Mouse (Mus musculus) embryonic facial prominence, embryonic 15.5 days (tissue): Measurements from ENCODE around the gene Cxcl16. TPM values are rescaled to one million over a fixed set of nuclear protein-coding genes. Genes with fewer than 3 reads are reported as not detected.
"Not testable (repeated sequence)": the region's sequence is repeated elsewhere in the genome, so short reads cannot be mapped to it uniquely, and the experiment has no call there.

Experiments
- ATAC-seq: fragments of 200-750 bp; cut with Nextera tagmentation; 2 replicates; pipeline ENCODE4 v1.8.0; 2017; ENCODE audit warnings: low read depth, moderate TSS enrichment; ENCODE audit not compliant: insufficient number of reproducible peaks, low FRiP score, low TSS enrichment
- H3K27ac ChIP-seq: fragments of 300-500 bp; sonication (generic); replicated peaks from 2 replicates; pipeline ENCODE4 v1.5.1; 2015; ENCODE audit warnings: mild to moderate bottlenecking, inconsistent platforms
- H3K27me3 ChIP-seq: fragments of 300-500 bp; sonication (generic); 2 replicates; pipeline ENCODE4 v1.6.1; 2015; ENCODE audit warnings: inconsistent platforms
- H3K36me3 ChIP-seq: fragments of 300-500 bp; sonication (generic); 2 replicates; pipeline ENCODE4 v1.6.1; 2015; ENCODE audit warnings: mild to moderate bottlenecking, inconsistent platforms
- H3K4me1 ChIP-seq: fragments of 300-500 bp; sonication (generic); 2 replicates; pipeline ENCODE4 v1.6.1; 2015; ENCODE audit warnings: inconsistent platforms
- H3K4me2 ChIP-seq: fragments of 300-500 bp; sonication (generic); replicated peaks from 2 replicates; pipeline ENCODE4 v1.6.1; 2015; ENCODE audit warnings: mild to moderate bottlenecking, inconsistent platforms
- H3K4me3 ChIP-seq: fragments of 300-500 bp; sonication (generic); replicated peaks from 2 replicates; pipeline ENCODE4 v1.5.1; 2015; ENCODE audit warnings: mild to moderate bottlenecking, inconsistent platforms
- H3K9ac ChIP-seq: fragments of 300-500 bp; sonication (generic); 2 replicates; pipeline ENCODE4 v1.6.1; 2015; ENCODE audit warnings: inconsistent platforms
- H3K9me3 ChIP-seq: fragments of 300-500 bp; sonication (generic); replicated peaks from 2 replicates; pipeline ENCODE4 v1.6.1; 2016; ENCODE audit warnings: inconsistent platforms
- WGBS: fragments of 180-500 bp; shearing (Covaris S2); methylation state at CpG from one replicate; pipeline ENCODE4 v1.1.7; 2015; 5-methylcytosine and 5-hydroxymethylcytosine counted together
- polyA plus RNA-seq: library from polyadenylated mRNA; unstranded; fragments of >200 nt; fragmentation: Nextera tagmentation; extraction: Ambion mirVana; gene quantifications from 2 replicates; pipeline ENCODE4 v1.2.1, GENCODE M21; 2015

The Cxcl16 gene
- polyA plus RNA-seq, 1 experiment from 2014 or later = 4.5 TPM

DNA sequence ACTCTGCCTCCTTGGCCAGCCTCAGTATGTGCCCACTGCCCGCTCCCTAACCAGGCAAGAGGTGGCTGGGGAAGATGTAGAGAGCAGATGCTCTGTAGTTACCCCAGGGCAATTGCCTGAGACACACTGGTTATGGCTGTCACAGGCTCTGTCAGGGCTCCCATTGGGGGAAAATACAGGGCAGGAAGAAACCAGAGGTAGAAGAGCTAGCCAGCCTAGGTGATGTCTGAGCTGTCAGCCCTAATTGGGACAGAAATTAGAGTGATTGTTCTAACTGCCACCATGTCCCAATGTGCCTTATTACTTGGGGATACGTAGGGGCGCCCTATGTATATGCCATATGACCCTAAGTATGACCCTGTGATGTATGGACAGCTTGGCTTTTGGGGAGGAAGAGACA is 25.8 kb downstream of the Cxcl16 start:
- no peaks in the 10 kb centered on the region for H3K27me3 ChIP-seq
- no peak for ATAC-seq
- H3K4me3 ChIP-seq = peak overlapping the region; percentile 83; the same call in 1 of the 2 replicates
- 88% methylated on average over 3 of the region's 3 CpGs for WGBS
- H3K27ac ChIP-seq = no peak overlapping the region
- peaks cover 26% of the 10 kb centered on the region for H3K4me1 ChIP-seq
- no peak overlapping the region for H3K9ac ChIP-seq
- peaks cover 24% of the 10 kb centered on the region for H3K36me3 ChIP-seq
- no peaks in the 10 kb centered on the region for H3K9me3 ChIP-seq
- H3K4me2 ChIP-seq = peak overlapping the region; percentile 75

DNA sequence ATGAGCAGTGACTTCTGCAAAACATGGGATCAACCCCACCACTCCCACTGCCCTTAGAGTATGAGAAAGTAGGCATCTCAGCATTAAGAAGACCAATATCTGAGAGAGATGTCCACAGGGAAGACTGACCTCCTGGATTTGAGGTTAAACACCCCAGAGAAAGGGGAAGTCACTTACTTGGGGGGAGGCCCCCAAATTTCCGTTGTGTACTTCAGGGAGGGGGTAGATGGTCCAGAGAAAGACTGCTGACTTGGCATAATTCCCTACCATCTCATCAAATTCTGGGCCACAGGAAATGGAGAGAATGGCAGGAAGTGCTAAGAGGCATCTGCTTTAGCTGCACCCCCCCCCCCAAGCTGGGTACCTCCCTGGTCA is 26.2 kb downstream of the Cxcl16 start:
- Histone ChIP-seq H3K4me2 (peak overlapping the region; percentile 75), H3K9me3 (no peaks in the 10 kb centered on the region), H3K36me3 (peaks cover 21% of the 10 kb centered on the region), H3K4me3 (peak overlapping the region; percentile 83), H3K4me1 (peaks cover 26% of the 10 kb centered on the region), H3K9ac (peak overlapping the region; percentile 82), H3K27me3 (no peaks in the 10 kb centered on the region), H3K27ac (no peak overlapping the region)
- ATAC-seq = no peak
- 45% methylated on average over 1 of the region's 1 CpGs for WGBS

DNA sequence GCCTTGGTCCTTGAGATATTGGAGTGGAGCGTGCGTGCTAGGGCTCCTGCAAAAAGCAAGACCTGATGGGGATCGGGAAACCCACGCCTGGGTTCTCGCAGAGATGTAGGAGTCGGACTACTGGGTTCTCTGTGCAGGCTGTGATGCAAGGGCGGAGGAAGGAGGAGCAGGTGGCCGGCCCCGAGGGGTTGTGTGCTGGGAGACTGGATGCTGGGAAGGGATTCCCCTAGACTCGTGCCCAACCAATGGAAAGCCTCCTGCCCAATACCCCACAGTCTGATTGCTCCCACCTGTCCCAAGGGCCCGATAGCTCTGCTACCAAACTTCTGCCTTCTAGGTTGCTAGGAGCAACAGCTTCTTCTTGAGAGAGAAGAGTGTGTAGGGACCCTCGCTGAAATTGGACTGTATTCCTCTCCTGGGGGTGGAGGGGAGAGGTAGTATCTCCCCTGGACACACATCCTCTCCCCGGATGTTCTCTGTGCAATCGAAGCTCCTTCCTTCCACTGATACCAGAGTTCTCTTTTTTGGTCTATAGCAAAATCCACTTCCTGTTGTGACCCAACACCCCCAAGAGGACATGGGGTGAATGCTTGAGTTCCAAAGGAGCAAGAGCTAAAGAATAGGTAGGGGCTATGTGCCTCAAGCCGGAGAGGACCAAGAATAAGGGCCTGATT is 26.8 kb downstream of the Cxcl16 start:
- Histone ChIP-seq H3K9ac (peak overlapping the region; percentile 82), H3K36me3 (peaks cover 18% of the 10 kb centered on the region), H3K9me3 (no peaks in the 10 kb centered on the region), H3K4me2 (peak overlapping the region; percentile 75), H3K4me3 (peak overlapping the region; percentile 83), H3K27me3 (no peaks in the 10 kb centered on the region), H3K4me1 (peaks cover 26% of the 10 kb centered on the region), H3K27ac (peak overlapping the region; percentile 88)
- 5% methylated on average over 15 of the region's 15 CpGs for WGBS
- ATAC-seq = peak; percentile 44

DNA sequence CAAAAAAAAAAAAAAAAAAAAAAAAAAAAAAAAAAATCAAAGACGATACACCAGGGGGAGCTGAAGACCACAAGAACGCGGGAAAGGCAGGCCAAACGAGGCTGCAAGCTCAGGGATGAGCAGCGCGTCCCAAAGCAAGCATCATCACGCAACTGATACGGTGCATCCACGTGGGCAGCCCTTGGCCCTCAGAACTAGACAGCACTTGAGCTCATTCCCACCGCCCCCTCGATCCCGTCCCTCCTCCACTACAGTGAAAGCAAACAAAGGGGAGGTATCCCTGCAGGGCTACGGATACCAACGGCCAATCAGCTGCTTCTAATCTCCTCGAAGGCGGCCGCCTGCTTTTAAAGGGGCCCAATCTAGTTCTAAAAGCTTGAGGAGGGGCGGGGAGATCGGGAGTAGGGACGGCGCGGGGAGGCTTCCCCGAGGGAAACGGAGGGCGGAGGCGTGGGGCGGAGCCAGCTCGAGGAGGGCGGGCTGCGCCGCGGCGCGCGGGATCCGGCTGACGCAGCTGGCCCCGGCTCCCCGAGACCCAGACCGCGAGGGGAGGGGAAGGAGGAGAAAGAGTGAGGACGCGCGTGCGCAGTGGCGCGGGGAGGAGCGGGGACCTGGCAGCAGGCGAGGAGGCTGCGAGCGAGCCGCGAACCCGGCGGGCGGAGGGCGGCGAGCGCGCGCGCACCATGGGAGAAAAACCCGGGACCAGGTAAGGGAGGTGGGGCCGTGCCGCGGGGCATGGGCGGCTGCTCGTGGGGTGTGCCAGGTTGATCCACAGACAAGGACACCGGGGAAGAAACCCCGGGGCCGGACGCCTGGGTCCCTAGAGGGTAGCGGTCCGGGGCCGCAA is 27.5 kb downstream of the Cxcl16 start, which contains the start of gene Arrb2:
Gene Arrb2, plus strand, starts transcription at position 588 of the 847 bp plus-strand sequence.
- peaks cover 26% of the 10 kb centered on the region for H3K4me1 ChIP-seq
- under 1% methylated on average over 75 of the region's 75 CpGs for WGBS
- ATAC-seq = peak; percentile 95
- H3K4me2 ChIP-seq = peak within 1 kb of the TSS; percentile 75
- no peaks in the 10 kb centered on the region for H3K27me3 ChIP-seq
- peak within 1 kb of the TSS; percentile 83 for H3K4me3 ChIP-seq
- peak within 1 kb of the TSS; percentile 88 for H3K27ac ChIP-seq
- H3K36me3 ChIP-seq = peaks cover 10% of the 10 kb centered on the region; the same call in 1 of the 2 replicates
- no peaks in the 10 kb centered on the region for H3K9me3 ChIP-seq
- H3K9ac ChIP-seq = peak within 1 kb of the TSS; percentile 82

DNA sequence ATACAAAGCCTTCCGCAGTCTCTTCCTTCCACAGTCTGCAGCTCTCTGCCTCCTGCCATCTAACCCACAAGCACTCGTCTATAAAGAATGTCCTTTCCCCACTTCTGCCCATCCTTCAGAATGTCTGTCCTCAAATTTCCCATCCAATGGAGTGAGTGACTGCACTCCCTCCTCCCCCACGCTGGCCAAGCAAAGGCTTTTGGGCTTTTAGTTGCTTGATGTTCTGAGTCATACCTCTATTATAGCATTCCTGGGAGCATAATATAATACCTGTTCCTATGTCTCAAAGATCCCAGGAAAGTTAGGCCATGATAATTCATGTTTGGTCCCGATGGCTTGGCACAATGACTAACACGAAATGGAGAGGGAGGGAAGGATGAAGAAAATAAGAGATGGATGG is 28.2 kb downstream of the Cxcl16 start:
- H3K9me3 ChIP-seq = no peaks in the 10 kb centered on the region

DNA sequence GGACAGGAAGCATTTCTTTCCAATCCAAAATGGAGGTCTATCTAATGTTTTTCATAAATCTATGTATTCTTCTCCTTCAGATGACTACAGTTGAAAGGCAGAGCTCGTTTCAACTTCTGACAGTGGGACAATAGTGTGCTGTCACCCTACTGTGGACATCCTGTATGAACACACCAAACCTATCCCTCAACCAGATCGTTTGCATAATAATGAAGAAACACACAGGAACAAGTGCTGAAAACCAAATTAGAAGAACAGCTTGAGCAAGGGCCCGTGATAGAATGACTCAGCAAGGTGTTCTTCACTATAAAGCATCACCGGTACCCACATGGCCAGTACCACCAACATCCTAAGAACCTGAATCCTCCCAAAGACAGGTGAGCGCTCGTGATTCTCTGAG is 33.2 kb downstream of the Cxcl16 start:
- not testable (repeated sequence) for H3K4me1 ChIP-seq, ATAC-seq, H3K9me3 ChIP-seq, H3K4me3 ChIP-seq, H3K9ac ChIP-seq, H3K36me3 ChIP-seq, H3K27me3 ChIP-seq, H3K27ac ChIP-seq, H3K4me2 ChIP-seq
- 75% methylated on average over 6 of the region's 6 CpGs for WGBS

More for the DNA sequence above, 28.2 kb downstream of the Cxcl16 start:
- Histone ChIP-seq H3K9ac (no peak overlapping the region), H3K4me1 (peaks cover 26% of the 10 kb centered on the region), H3K27me3 (no peaks in the 10 kb centered on the region), H3K36me3 (peaks cover 3% of the 10 kb centered on the region; the same call in 1 of the 2 replicates), H3K4me2 (peak overlapping the region; percentile 75), H3K4me3 (peak overlapping the region; percentile 83), H3K27ac (peak overlapping the region; percentile 88)
- WGBS = 25% methylated on average over 5 of the region's 5 CpGs
- ATAC-seq = no peak

DNA sequence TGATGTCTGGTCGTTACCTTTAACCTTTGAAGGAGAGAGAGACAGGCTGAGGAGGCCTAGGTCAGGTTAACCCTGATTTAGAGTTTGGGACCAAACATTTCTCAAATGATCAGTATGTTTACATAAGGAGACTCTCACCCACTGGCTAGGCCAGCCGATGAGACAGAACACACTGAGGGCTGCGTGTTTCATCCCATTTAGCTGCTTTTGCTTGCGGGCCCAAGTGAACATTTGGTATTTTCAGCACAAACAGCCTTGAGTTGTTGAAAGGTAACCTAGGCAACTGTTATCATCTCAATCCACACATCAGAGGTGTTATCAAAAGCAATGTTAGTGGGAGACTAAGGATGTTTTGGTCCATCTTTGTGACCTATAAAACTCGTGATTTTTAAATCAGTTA is 40.3 kb downstream of the Cxcl16 start:
- no peaks in the 10 kb centered on the region for H3K36me3 ChIP-seq

DNA sequence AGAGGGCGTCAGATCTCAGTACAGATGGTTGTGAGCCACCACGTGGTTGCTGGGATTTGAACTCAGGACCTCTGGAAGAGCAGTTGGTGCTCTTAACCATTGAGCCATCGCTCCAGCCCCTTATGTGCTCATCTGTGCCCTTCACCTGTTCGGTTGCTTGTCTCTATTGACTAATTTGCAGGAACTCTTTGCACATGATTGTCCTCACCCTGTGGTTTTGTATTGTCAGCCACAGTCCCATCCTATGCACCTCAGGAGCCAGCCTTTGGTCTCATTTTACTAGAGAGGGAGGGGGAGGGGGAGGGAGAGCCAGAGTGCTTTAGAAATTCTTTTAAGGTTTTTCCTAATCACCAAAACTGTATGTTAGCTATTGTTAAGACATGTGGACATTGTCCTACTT is 41.6 kb downstream of the Cxcl16 start:
- H3K9ac ChIP-seq = no peak overlapping the region
- H3K27me3 ChIP-seq = no peaks in the 10 kb centered on the region
- no peak overlapping the region for H3K27ac ChIP-seq
- no peak for ATAC-seq
- H3K9me3 ChIP-seq = no peaks in the 10 kb centered on the region
- WGBS = 61% methylated on average over 4 of the region's 4 CpGs
- no peak overlapping the region for H3K4me2 ChIP-seq
- no peak overlapping the region for H3K4me3 ChIP-seq
- H3K36me3 ChIP-seq = no peaks in the 10 kb centered on the region
- no peaks in the 10 kb centered on the region for H3K4me1 ChIP-seq

More for the DNA sequence above, 40.3 kb downstream of the Cxcl16 start:
- Histone ChIP-seq H3K27ac (no peak overlapping the region), H3K4me3 (no peak overlapping the region), H3K4me2 (no peak overlapping the region), H3K27me3 (no peaks in the 10 kb centered on the region), H3K9ac (no peak overlapping the region), H3K4me1 (no peaks in the 10 kb centered on the region), H3K9me3 (no peaks in the 10 kb centered on the region)
- no peak for ATAC-seq
- 72% methylated on average over 5 of the region's 5 CpGs for WGBS

DNA sequence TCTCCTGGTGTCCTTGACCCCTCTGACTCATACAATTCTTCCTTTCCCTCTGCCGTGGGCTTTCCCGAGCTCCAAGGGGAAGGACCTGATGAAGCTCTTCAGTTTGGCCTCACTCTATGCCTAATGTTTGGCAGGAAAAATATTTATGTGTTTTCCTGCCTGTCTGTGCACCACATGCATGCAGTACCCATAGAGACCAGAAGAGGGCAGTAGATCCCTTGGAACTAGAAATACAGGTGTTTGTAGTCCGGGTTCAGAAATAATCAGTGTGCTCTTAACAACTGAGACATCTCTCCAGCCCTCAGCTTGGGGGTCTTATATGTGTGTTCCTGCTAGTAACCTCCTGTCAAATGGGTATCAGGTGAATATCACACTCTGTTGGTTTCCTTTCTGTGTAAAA is 45.8 kb downstream of the Cxcl16 start:
- H3K4me2 ChIP-seq = no peak overlapping the region
- peaks cover 9% of the 10 kb centered on the region for H3K4me1 ChIP-seq
- whole genome bisulfite sequencing = 5% methylated on average over 3 of the region's 3 CpGs
- no peaks in the 10 kb centered on the region for H3K9me3 ChIP-seq
- H3K27me3 ChIP-seq = no peaks in the 10 kb centered on the region
- no peak for ATAC-seq
- H3K27ac ChIP-seq = no peak overlapping the region
- H3K9ac ChIP-seq = no peak overlapping the region
- H3K4me3 ChIP-seq = no peak overlapping the region
- H3K36me3 ChIP-seq = no peaks in the 10 kb centered on the region

DNA sequence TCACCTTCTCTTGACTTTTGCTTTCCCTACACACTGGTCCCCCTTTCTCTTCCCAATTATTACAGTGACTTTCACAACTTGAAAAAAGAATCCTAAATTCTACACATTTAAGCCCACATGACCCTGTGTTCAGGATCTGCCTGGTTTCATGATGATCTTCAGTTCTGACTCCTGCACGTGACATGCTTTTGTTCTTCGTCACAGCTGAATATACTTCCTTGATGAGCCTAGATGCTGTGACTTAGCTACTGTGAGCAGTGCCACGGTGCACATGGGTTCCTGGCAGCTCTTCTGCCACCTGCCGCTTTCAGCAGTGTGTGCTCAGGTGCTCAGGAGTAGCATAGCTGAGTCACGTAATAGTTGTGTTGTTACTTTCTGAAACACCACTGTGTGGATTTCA is 47.2 kb downstream of the Cxcl16 start:
- no peak overlapping the region for H3K27ac ChIP-seq
- H3K4me3 ChIP-seq = no peak overlapping the region
- peaks cover 23% of the 10 kb centered on the region for H3K4me1 ChIP-seq
- no peaks in the 10 kb centered on the region for H3K27me3 ChIP-seq
- H3K4me2 ChIP-seq = no peak overlapping the region
- 73% methylated on average over 5 of the region's 5 CpGs for WGBS
- H3K9ac ChIP-seq = no peak overlapping the region
- no peaks in the 10 kb centered on the region for H3K36me3 ChIP-seq
- no peaks in the 10 kb centered on the region for H3K9me3 ChIP-seq
- no peak for ATAC-seq

DNA sequence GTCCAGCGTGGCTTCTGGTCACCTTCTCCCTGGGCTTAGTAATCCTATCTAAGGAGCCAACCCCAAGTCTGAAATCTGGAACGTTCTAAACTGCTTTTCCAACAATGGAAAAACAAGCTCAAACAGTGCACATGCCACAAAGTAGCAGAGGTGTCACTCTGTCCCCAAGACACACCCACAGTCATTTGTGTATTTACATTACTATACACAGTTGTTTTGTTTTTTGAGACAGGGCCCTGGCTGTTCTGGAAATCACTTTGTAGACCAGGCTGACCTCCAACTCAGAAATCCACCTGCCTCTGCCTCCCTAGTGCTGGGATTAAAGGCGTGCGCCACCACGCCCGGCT is 49.5 kb downstream of the Cxcl16 start:
- ATAC-seq = no peak
- H3K9ac ChIP-seq = peak overlapping the region; percentile 90
- H3K4me2 ChIP-seq = peak overlapping the region; percentile 71
- no peaks in the 10 kb centered on the region; the same call in 1 of the 2 replicates for H3K36me3 ChIP-seq
- H3K9me3 ChIP-seq = no peaks in the 10 kb centered on the region
- 59% methylated on average over 6 of the region's 6 CpGs for WGBS
- no peaks in the 10 kb centered on the region for H3K27me3 ChIP-seq
- peaks cover 27% of the 10 kb centered on the region for H3K4me1 ChIP-seq
- H3K4me3 ChIP-seq = peak overlapping the region; percentile 92
- H3K27ac ChIP-seq = peak overlapping the region; percentile 79; the same call in 1 of the 2 replicates
